Mouse (Mus musculus): ENCODE results near the gene Gm49342.
"Not testable (repeated sequence)": the region's sequence is repeated elsewhere in the genome, so short reads cannot be mapped to it uniquely, and the experiment has no call there.

The Gm49342 gene

DNA sequence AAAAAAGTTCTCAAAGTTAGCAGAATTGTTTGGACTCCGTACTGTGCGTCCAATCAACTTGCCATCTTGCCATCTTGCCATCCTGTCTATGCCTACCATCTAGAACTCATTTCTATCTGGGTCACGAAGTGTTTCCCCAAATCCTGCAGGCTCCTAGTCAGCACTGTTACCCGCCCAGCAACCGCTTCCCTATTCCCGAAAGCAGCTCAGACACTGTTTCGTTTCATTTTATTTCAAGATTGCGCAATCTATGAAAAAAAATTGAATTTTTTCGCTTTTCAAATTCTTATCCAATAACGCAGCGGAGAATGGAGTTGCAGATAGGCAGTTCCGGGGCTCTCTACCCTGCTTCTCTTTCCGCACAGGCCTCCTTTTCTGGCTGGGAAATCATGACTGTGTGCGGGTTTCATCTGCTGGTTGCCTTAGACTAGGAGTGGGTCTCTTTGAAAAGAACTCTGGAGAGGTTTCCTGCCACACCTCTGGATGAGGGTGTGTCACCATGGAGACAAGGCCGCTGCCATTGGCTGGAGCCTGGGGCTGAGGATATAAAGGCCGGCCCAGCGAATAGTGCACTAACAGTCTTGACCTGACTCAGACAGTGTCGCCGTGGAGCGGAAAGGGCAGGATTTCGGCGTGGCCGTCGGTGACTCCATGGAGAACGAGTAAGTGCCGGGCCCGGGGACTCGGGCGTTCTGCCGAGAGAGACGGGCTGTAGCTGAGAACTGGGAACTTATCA lies at the start of gene Gm49342:
Gene Gm49342, plus strand, starts transcription at position 586 of the 736 bp plus-strand sequence.
- DNase-seq (ENCODE audit: low read depth, low spot score), result peak; percentile 98

DNA sequence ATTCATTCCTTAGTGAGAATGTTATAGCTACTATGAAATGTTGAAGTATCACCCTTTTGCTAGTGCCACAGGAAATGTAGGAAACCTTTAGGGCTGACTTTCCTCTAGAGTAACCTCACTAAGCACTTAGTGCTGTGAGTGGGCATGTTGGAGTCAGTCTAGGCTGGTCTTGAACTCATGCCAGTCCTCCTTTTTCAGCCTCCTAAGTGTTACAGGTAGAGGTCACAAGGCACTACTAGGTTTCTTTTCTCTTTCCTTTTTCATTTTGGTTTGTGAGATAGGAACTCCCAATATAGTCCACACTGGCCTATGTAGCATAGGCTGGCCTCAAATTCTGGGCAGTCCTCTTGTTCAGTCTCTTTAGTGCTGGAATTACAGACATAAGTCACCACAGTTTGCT lies 48.9 kb upstream of the Gm49342 start:
- DNase-seq (ENCODE audit: low read depth, low spot score), result no peak

DNA sequence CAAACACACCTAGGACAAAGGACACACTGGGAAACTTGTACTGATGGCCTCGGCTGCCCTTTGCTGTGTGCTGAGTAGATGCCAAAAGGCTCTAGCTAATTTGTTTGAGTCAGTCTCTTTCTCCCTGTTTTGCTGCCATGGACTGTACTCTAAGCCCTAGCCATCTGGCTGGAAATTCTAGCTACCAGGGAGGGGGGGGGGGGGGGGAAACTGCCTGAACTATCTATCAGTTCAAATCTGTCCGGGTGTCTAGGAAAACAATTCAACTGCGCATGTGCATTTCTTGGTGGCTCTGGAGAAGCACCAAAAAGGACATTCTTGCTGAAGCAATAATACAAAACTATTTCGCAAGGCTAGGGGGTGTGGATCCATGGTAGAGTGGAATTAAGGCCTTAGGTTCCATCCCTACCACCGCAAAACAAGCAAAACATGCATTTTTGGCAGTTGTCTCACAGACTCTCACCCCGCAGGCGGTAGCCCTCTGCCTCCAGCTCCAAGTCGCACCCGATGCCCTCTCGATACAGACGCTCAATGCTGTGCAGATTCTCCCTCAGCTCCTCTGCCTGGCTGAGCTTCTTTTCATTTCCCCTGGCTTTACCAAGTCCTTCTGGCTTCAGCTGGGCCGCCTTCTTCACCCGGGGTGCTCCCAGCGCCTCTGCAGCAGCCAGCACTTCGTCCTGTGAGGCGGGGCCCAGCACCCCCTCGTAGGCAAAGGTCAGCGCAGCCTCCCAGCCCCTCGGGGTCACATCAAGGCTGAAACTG lies 48.2 kb upstream of the Gm49342 start:
- DNase-seq (ENCODE audit: low read depth, low spot score), result no peak

DNA sequence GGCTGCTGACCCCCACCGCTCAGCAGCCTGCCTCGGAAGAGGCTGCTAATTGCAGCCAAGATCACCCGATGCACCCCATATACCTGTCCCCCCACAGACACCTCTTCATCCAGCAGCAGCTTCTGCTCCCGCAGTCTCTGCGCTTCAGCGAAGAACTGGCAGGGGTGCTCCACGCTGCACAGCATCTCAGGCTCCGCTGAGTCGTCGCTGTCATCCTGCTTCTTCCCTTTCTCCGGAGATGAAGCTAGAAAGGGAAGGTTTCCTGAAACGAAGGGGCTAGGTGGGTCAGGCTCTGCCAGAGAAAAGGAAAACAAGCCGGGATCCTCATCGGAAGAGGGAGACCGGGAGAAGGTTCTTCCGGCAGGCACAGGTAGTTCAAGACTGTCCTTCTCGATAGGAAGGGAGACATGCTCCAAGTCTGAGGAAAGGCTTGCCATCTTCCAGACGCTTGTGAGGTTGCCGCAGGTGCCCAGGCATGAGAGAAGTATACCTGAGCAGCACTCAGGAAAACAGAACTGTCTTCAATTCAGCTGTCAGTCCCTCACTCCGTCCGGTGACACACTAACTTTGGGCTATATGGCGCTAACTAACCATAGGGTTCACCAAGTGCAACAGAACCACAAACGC lies 47.5 kb upstream of the Gm49342 start:
- DNase-seq (ENCODE audit: low read depth, low spot score), result peak; percentile 36

DNA sequence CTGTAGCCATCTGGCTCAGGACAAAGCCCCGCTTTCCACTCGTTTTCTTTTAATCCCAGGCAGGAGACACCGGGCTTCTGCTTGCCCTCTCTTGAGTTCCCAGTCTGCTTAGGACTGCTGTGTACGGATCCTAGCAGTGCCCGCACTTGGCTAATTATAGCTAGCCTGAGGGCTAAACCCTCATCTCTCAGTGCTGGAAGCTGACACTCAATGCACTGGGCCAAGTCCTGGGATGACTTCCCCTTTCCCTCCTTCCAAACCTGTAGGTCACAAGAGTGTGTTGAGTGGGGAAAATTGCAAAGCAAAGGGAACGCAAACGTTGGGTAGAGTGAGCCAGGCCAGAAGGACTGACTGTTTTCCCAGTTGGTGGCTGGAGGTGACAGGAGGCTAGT lies 46.9 kb upstream of the Gm49342 start, which contains the start of gene Klhl33:
Gene Klhl33, minus strand, starts transcription at position 134 of the 392 bp plus-strand sequence.
- no peak for DNase-seq (ENCODE audit: low read depth, low spot score)

DNA sequence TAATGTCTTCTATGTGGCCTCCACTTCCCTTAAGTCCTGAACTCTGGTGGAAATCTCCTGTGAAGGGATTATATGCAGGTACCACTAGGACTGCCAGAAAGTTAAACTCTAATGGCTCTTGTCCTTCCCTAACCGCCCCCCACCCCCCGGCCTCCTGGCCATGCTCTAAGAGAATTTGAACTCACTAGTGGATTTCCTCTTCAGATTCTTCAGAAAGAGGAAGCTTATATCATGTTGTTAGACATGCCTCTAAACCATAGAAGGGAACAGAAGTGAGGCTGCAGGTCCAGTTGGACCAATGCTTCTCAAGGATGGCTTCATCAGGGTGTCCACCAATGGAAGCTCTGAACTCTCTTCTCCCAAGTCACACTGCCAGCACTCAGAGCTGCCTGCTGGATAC lies 46.3 kb upstream of the Gm49342 start:
- DNase-seq (ENCODE audit: low read depth, low spot score), result not testable (repeated sequence)

DNA sequence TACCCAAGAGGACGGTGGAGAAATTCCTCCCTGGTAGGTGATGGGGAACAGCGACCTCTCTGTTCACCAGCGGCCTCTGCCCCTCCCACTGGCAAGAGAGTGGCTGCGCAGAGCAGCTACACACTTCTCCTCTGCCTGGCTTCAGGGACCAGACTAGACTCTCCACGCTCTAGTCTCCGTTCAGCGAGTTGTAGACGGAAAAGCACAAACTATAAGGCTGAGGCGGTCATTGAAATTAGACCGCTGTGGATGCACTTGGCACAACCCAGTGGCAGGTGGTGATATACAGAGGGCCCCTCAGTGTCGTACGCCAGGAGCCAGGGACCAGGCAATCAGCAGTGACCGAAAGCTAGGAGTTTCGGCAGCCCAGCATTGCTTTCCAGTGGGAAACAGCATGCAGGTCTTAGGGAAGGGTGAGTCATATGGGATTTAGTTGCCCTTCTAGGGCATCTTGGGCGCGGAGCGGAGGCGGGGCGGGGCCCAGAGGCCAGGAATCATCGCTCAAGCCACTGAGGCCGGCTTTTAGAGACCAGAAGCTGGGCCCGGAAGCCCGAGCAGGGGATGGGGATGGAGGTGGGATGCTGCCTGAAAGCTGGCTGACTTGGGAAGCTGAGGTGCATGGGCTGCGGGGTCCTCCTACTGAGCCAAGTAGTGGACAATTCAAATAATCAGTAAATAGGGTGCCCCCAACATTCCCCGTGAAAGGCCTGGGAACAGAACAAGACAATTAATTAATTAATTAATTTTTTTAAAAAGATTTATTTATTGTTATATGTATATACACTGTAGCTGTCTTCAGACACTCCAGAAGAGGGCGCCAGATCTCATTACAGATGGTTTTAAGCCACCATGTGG lies 40.1 kb upstream of the Gm49342 start:
- DNase-seq (ENCODE audit: low read depth, low spot score), result peak; percentile 38

DNA sequence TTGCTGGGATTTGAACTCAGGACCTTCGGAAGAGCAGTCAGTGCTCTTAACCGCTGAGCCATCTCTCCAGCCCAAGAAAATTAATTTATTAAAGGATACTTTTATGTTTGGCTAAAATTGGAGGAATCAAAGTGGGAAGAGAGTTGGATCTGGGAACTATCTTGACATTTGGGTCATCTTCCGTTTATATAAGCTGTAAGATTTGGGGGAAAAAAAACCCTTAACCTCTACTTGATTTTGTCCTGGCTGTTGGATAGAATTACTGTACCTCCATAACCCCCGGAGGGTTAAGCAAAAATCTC lies 39.5 kb upstream of the Gm49342 start:
- no peak for DNase-seq (ENCODE audit: low read depth, low spot score)

DNA sequence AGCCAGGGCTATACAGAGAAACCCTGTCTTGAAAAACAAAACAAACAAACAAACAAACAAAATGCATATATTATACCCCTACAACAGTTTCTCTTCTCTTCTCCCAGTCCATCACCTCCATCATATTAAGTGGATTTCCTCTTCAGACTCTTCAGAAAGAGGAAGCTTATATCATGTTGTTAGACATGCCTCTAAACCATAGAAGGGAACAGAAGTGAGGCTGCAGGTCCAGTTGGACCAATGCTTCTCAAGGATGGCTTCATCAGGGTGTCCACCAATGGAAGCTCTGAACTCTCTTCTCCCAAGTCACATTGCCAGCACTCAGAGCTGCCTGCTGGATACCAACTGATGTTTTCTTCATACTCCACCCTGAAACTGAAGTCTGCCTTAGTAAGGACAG lies 39.0 kb upstream of the Gm49342 start:
- not testable (repeated sequence) for DNase-seq (ENCODE audit: low read depth, low spot score)

DNA sequence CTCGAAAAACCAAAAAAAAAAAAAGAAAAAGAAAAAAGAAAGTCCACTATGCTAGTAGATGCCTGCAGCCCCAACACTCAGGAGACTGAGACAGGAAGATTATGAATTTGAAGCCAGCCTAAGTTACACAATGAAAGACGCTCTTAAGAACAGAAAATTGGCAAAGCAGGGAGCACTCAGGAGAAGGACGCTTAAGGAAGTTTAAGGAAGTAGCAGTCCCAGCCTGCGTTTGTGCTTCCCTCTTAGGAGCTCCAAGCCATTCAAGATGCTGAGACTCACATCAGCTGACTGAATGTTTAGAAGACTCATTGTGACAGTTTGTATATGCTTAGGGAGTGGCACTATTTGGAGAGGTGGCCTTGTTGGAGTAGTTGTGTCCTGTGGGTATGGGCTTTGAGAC lies 36.2 kb upstream of the Gm49342 start:
- DNase-seq (ENCODE audit: low read depth, low spot score), result no peak

DNA sequence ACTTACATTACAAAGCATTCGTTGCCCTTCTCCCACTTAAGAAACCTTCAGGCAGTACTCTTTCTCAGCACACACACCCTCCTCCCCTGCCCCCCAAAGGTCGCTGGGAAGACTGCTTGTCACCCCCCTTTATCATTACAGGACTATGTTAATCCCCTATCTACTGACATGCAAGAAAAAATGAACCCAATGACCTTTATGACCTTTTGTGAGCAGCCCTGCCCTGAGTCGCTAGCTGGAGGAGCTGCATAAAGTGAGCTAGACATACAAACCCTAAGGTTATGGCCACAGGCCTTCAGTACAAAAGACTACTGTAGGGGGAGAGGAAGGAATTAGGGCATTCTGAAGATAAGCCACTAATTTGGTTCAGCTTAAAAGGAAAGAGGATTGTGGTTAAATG lies 33.0 kb upstream of the Gm49342 start:
- peak; percentile 69 for DNase-seq (ENCODE audit: low read depth, low spot score)

DNA sequence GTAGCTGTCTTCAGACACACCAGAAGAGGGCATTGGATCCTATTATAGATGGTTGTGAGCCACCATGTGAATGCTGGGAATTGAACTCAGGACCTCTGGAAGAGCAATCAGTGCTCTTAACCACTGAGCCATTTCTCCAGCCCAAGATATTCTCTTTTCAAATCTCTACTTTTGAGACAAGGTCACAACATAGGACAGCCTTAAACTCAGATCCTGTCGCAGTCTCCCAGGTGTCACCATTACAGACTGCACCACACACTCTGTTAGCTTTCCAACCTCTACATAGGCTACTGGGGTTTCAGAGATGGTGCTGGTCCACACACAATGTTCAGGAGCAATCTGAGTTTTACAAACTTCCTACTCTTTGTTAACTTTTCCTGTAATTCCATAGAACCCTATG lies 20.9 kb upstream of the Gm49342 start:
- DNase-seq (ENCODE audit: low read depth, low spot score), result not testable (repeated sequence)

DNA sequence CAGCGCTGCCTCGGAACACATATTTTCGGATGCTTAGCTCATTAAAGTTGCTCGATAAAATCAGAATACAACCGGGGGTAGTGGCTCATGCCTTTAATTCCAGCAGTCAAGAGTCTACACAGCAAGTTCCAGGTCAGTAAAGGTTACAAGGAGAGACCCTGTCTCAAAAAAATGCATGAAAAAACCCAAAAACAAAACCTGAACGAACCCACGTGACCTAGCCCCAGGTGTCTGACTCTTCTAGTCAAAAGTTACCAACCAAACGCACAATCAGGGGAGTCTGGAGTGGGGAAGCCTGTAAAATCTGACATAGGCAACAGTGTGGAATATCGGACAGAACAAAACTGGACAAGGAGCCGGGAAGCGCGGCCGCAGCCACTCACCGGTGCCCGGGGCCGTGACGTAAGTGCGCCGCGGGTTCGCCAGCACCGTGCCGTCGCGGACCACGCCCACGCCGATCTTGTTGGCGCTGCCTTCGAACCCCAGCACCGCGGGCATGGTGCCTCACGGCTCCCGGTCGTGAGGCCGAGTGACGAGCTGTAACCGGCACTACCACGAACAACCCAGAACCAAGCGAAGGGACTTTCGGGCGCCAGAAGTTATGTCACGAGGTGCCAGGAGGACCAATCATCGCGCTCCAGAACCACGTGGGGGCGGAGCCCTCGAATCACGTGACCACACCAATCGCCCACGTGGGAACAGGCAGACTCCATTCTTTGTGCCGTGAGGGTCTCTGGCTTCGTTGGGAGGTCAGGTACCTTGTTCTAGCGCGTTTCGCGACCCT lies 19.8 kb upstream of the Gm49342 start, which contains the start of the genes Osgep and Apex1:
Gene Osgep, minus strand, starts transcription at position 613 of the 784 bp plus-strand sequence.
Gene Apex1, plus strand, starts transcription at position 688 of the 784 bp plus-strand sequence.
- DNase-seq (ENCODE audit: low read depth, low spot score), result peak; percentile 98

DNA sequence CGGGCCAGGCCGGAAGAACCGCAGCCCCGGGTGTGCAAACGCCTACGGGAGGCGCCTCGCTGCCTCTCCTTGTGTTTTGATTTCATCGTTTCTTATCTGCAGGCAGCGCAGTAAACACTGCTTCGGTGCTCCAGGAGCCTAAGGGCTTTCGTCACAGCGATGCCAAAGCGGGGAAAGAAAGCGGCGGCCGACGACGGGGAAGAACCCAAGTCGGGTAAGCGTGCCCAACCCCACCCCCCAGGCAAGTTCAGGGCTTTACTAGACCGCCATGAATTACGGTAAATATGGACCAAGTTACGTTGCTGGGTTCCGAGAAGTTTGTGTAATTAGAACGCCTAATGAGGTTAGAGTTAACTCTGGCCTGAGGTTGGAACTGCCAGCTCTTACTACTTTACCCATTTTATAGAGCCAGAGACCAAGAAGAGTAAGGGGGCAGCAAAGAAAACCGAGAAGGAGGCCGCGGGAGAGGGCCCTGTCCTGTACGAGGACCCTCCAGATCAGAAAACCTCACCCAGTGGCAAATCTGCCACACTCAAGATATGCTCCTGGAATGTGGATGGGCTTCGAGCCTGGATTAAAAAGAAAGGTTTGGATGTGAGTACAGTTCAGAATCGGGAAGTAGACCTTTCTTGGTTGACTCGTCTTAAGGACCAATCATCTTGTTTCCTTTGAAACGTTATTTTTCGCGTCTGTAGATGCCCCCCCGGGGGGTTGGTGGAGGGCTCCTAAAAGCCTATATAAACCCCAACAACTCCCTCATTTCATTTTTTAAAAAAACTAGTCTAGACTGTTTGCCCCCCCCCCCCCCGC lies 19.0 kb upstream of the Gm49342 start:
- DNase-seq (ENCODE audit: low read depth, low spot score), result no peak

DNA sequence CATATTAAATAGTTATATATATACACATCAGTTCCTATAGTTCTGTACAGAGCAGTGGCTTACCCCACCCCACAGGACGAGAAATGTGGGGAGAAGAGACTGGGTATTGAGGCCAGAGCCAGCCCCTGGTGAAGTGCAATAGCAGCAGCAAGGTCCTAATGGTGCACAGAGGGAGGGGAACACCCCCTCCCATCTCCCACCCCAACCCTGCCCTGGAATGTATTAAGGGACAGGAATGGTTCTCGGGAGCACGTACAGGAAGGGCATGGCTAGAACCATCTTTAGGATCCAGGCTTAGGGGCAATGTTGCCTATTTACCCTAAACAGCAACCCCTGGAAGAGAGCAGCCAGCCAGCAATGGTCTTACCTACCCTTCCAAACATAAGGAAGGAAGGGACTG lies 17.0 kb upstream of the Gm49342 start:
- DNase-seq (ENCODE audit: low read depth, low spot score), result peak; percentile 59

DNA sequence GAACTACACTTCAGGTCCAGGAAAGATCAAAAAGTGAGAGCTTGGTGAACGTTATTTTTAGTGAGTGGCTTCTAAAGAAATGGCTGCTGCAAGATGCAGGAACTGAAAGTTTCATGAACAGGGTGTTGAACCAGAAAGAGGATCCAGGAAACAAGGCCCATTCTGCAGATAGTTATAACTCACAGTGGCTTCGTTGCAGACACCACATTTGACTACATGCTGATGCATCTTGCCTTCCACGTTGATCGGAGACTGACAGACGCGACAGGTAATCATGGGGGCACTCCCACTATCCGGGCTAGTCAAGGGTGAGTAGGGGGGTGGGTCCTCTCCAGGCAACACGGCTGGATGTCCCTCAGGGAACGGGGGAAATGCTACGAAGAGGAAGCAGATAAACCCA lies 14.4 kb upstream of the Gm49342 start:
- DNase-seq (ENCODE audit: low read depth, low spot score), result no peak

DNA sequence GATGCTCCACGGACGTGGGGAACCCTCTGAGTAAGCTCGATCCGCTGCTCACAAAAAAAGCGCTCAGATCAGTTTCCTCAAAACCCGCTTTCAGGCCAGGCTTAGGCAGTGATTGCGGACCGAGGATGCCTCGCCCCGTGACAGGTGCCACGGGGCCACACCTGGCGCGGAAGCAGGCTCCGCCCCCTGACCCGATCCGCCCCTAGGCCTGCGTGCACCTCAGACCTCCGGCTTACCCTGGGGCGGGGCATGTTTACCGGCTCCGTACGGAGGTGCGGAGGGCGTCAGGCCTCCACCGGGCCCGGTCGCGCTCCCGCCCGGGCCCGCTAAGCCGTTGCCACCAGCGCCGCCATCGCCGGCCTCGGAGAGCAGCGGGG lies 14.0 kb upstream of the Gm49342 start:
- DNase-seq (ENCODE audit: low read depth, low spot score), result peak; percentile 78

DNA sequence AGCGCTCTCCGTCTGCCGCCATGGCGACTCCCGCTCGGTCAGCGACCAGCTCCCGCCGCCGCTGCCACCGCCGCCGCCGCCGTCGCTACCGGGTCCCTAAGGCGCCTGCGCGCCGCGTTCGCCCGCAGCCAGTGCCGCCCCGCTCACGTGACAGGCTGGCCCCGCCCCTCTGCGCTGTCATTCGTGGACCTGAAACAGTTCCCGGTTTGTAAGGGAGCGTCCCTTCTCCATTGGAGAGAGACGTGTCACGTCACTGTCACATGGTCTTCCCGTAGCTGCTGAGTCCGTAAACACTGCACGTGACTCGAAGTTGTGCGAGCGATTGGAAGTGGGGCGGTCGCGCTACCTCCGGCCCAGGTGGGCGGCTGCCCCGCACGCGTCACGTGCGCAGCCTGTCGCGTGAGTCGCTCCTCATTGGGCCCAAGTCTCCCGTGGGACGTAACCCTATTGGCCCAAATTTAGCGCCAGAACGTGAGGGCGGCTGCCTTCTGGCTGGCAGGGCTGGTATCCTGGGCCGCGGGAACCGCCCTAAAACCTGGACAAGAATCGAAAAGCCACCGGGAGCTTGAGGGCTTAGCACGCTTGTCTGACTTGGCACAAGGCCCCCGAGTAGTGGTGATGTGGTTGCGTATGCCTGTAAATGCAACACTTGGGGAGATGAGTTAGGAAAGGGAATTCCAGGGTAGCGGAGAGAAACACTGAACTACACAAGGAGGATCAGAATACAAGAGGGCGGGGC lies 13.4 kb upstream of the Gm49342 start, which contains the start of the genes Pip4p1 and Pnp:
Gene Pip4p1, minus strand, starts transcription at position 103 of the 739 bp plus-strand sequence.
Gene Pnp, plus strand, starts transcription at position 329 of the 739 bp plus-strand sequence.
- DNase-seq (ENCODE audit: low read depth, low spot score), result peak; percentile 100

DNA sequence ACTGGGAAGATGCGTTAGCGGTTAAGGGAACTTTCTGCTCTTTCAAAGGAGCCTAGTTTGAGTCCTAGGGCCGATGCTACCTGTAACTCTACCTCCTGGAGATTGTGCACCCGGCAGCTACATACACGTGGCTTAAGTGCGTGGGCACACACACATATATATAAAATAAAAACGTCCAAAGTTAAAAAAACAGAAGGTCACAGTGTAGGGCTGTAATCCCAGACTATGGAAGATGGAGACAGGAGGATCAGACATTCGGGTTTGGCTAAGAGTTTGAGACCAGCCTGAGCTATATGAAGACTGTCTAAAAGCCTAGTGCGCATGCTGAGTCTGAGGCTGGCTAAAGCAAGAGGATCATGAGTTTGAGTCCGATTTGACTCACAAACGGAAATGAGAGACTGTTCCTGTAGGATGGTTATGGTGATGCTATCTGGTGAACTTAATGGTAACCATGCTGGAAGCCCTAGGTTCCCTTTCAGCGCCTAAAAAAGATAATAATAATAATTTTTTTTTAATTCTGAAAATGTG lies 12.8 kb upstream of the Gm49342 start:
- no peak for DNase-seq (ENCODE audit: low read depth, low spot score)
